15 mouse cellular contexts compared by ENCODE assay signal in the genomic region with DNA sequence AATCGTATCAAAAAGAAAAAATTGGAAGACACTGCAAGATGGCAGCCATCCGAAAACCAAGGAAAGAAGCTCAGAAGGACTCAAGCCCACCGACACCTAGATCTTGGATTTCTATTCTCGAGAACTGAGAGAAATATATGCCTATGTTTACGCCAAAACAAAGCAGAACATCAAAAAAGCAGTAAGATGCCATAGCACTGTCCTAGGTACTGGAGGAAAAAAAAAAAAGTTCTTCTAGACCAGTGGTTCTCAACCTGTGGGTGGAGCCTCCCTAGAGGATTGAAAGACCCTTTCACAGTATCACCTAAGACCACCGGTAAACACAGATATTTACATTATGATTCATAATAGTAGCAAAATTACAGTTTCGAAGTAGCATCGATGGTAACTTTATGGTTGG. TPM values are rescaled to one million over a fixed set of nuclear protein-coding genes. Genes with fewer than 3 reads are reported as not detected.
DNase-seq lines count a peak whose midpoint lies in the region; ATAC-seq lines count a peak whose summit lies in the region.
"Had no signal": no experiment of that assay in that cellular context is flagged by ENCODE, and none has a peak within 500 bp of the region (broad histone marks: within the 10 kb centered on the region; RNA-seq: fewer than 3 reads in every experiment).

No protein-coding gene starts in this region.

- no peak overlapping the region for H3K27ac ChIP-seq in forebrain, embryonic 12.5 days
- H3K27ac ChIP-seq in forebrain, embryonic 10.5 days: no peak overlapping the region
- no peak overlapping the region for H3K27ac ChIP-seq in kidney, embryonic 16.5 days (ENCODE audit: low read length)
- no peak overlapping the region for H3K27ac ChIP-seq in neural tube, embryonic 12.5 days
- H3K27ac ChIP-seq in neural tube, embryonic 15.5 days (replicated peaks): no peak overlapping the region

- no peak overlapping the region for H3K9ac ChIP-seq in forebrain, embryonic 12.5 days
- H3K9ac ChIP-seq in kidney, embryonic 16.5 days (replicated peaks; ENCODE audit: low read length): no peak overlapping the region
- no peak overlapping the region for H3K9ac ChIP-seq in neural tube, embryonic 12.5 days
- no peak overlapping the region for H3K9ac ChIP-seq in neural tube, embryonic 15.5 days (replicated peaks)

- WGBS in forebrain, embryonic 12.5 days: 97% methylated on average over 8 of the region's 8 CpGs
- WGBS in forebrain, embryonic 10.5 days: 95% methylated on average over 8 of the region's 8 CpGs
- WGBS in kidney, embryonic 16.5 days: 94% methylated on average over 8 of the region's 8 CpGs
- 98% methylated on average over 8 of the region's 8 CpGs for WGBS in neural tube, embryonic 12.5 days
- WGBS in neural tube, embryonic 15.5 days: 96% methylated on average over 8 of the region's 8 CpGs

- no peak for ATAC-seq in forebrain, embryonic 12.5 days (ENCODE audit: low FRiP score)
- no peak for ATAC-seq in kidney, embryonic 16.5 days (ENCODE audit: low FRiP score, low TSS enrichment)
- ATAC-seq in neural tube, embryonic 12.5 days (ENCODE audit: low FRiP score, low read depth): no peak
- ATAC-seq in neural tube, embryonic 15.5 days (ENCODE audit: low FRiP score): no peak
- ATAC-seq: intestine, embryonic 16.5 days had no signal

- no peaks in the 10 kb centered on the region for H3K27me3 ChIP-seq in forebrain, embryonic 12.5 days
- no peaks in the 10 kb centered on the region for H3K27me3 ChIP-seq in forebrain, embryonic 10.5 days (ENCODE audit: poor library complexity, severe bottlenecking)
- H3K27me3 ChIP-seq in kidney, embryonic 16.5 days (ENCODE audit: insufficient read depth, low read length): no peaks in the 10 kb centered on the region
- H3K27me3 ChIP-seq in neural tube, embryonic 12.5 days (replicated peaks): no peaks in the 10 kb centered on the region
- no peaks in the 10 kb centered on the region for H3K27me3 ChIP-seq in neural tube, embryonic 15.5 days (replicated peaks)

- peak overlapping the region; percentile 21 for H3K4me2 ChIP-seq in forebrain, embryonic 12.5 days
- peak overlapping the region; percentile 46; the same call in 1 of the 2 replicates for H3K4me2 ChIP-seq in kidney, embryonic 16.5 days (replicated peaks; ENCODE audit: low read depth, low read length)
- peak overlapping the region; percentile 67 for H3K4me2 ChIP-seq in neural tube, embryonic 12.5 days (replicated peaks)
- H3K4me2 ChIP-seq in neural tube, embryonic 15.5 days: peak overlapping the region; percentile 74; the same call in 1 of the 2 replicates
- H3K4me2 ChIP-seq: heart, embryonic 11.5 days had no signal

- H3K36me3 ChIP-seq in forebrain, embryonic 12.5 days (replicated peaks): peaks cover 5% of the 10 kb centered on the region; the same call in 1 of the 2 replicates
- H3K36me3 ChIP-seq in forebrain, embryonic 10.5 days (replicated peaks): peaks cover 17% of the 10 kb centered on the region
- H3K36me3 ChIP-seq in kidney, embryonic 16.5 days (ENCODE audit: insufficient read depth, low read length): no peaks in the 10 kb centered on the region
- no peaks in the 10 kb centered on the region for H3K36me3 ChIP-seq in neural tube, embryonic 12.5 days
- no peaks in the 10 kb centered on the region for H3K36me3 ChIP-seq in neural tube, embryonic 15.5 days

- H3K4me3 ChIP-seq in forebrain, embryonic 12.5 days (replicated peaks): no peak overlapping the region
- no peak overlapping the region for H3K4me3 ChIP-seq in forebrain, embryonic 10.5 days
- no peak overlapping the region for H3K4me3 ChIP-seq in kidney, embryonic 16.5 days (ENCODE audit: low read length)
- H3K4me3 ChIP-seq in neural tube, embryonic 12.5 days: no peak overlapping the region
- H3K4me3 ChIP-seq in neural tube, embryonic 15.5 days (replicated peaks): no peak overlapping the region

- DNase-seq in forebrain, embryonic 10.5 days (ENCODE audit: extremely low spot score, low spot score): no peak
- no peak for DNase-seq in kidney, adult 11 months
- no peak for DNase-seq in neural tube, embryonic 10.5 days (ENCODE audit: extremely low spot score, low spot score)
- no peak for DNase-seq in frontal cortex, adult 2 months (ENCODE audit: extremely low spot score in 1 of 2, low spot score in 1 of 2)
- DNase-seq: adrenal gland, postnatal 10 days; cerebellum, adult 9-10 months; gastrocnemius, postnatal 14 days; kidney, postnatal 14 days; lung, adult 18-20 months had no signal

- H3K4me1 ChIP-seq in forebrain, embryonic 12.5 days: peaks cover 49% of the 10 kb centered on the region
- peaks cover 56% of the 10 kb centered on the region for H3K4me1 ChIP-seq in forebrain, embryonic 10.5 days
- peaks cover 36% of the 10 kb centered on the region for H3K4me1 ChIP-seq in kidney, embryonic 16.5 days (ENCODE audit: insufficient read depth, low read length)
- H3K4me1 ChIP-seq in neural tube, embryonic 12.5 days: peaks cover 40% of the 10 kb centered on the region
- peaks cover 49% of the 10 kb centered on the region for H3K4me1 ChIP-seq in neural tube, embryonic 15.5 days

- H3K9me3 ChIP-seq in forebrain, embryonic 12.5 days: no peaks in the 10 kb centered on the region
- no peaks in the 10 kb centered on the region for H3K9me3 ChIP-seq in forebrain, embryonic 10.5 days
- no peaks in the 10 kb centered on the region for H3K9me3 ChIP-seq in kidney, embryonic 16.5 days (ENCODE audit: low read length)
- no peaks in the 10 kb centered on the region for H3K9me3 ChIP-seq in neural tube, embryonic 12.5 days
- H3K9me3 ChIP-seq in neural tube, embryonic 15.5 days (replicated peaks): no peaks in the 10 kb centered on the region

RNA-seq across cellular contexts. Expression of a gene that starts 3.9 kb away (rescaled TPM):
- polyA plus RNA-seq in forebrain, embryonic 12.5 days (2016; fragmentation: Nextera tagmentation; extraction: Ambion mirVana): 32.3 and 32.8 TPM in 2 replicates
- polyA plus RNA-seq in forebrain, embryonic 10.5 days (2016; fragmentation: Nextera tagmentation; extraction: Ambion mirVana): 14.1 and 20.4 TPM in 2 replicates
- polyA plus RNA-seq in kidney, embryonic 16.5 days (2015; fragmentation: Nextera tagmentation; extraction: Ambion mirVana): 14.3 and 16.3 TPM in 2 replicates
- 24.7 and 28.2 TPM in 2 replicates for polyA plus RNA-seq in neural tube, embryonic 12.5 days (2016; fragmentation: Nextera tagmentation; extraction: Ambion mirVana)
- 21.1 and 25.4 TPM in 2 replicates for polyA plus RNA-seq in neural tube, embryonic 15.5 days (2015; fragmentation: Nextera tagmentation; extraction: Ambion mirVana)
- 55.9 and 58.6 TPM in 2 replicates for polyA plus RNA-seq in frontal cortex, adult 2 months (2012; rRNA removed)

RNA-seq across cellular contexts. Expression of a gene that starts 58.2 kb away (rescaled TPM):
- polyA plus RNA-seq in forebrain, embryonic 12.5 days (2016; fragmentation: Nextera tagmentation; extraction: Ambion mirVana): 36.5 and 40.3 TPM in 2 replicates
- 40.1 and 40.8 TPM in 2 replicates for polyA plus RNA-seq in forebrain, embryonic 10.5 days (2016; fragmentation: Nextera tagmentation; extraction: Ambion mirVana)
- polyA plus RNA-seq in kidney, embryonic 16.5 days (2015; fragmentation: Nextera tagmentation; extraction: Ambion mirVana): 44.1 and 47.0 TPM in 2 replicates
- polyA plus RNA-seq in neural tube, embryonic 12.5 days (2016; fragmentation: Nextera tagmentation; extraction: Ambion mirVana): 31.3 and 35.3 TPM in 2 replicates
- polyA plus RNA-seq in neural tube, embryonic 15.5 days (2015; fragmentation: Nextera tagmentation; extraction: Ambion mirVana): 31.2 and 32.2 TPM in 2 replicates
- polyA plus RNA-seq in frontal cortex, adult 2 months (2012; rRNA removed): 28.8 and 34.8 TPM in 2 replicates

Comparison
In these comparisons a context has a peak if more than half of its experiments do, and no peak if none do; other contexts are left out.
1. H3K4me2 ChIP-seq: peak in every context shown above with its lines; median percentile 74 in neural tube, embryonic 15.5 days; 67 in neural tube, embryonic 12.5 days; 46 in kidney, embryonic 16.5 days; 21 in forebrain, embryonic 12.5 days.